Mouse (Mus musculus) gastrocnemius, postnatal 25 days (tissue): ENCODE measurements at regions not wholly inside any gene's neighbourhood (a gene's known extent, or its start where the extent isn't known, plus 50 kb on each side); places are given as distances from the start of the nearest gene placed in this dataset.

Source experiments
- DNase-seq: peaks from one replicate; pipeline ENCODE4 v3.0.0; 2022

GRCm38 (mm10) chr6:51059923-51060847, 372.3 kb upstream of the Nfe2l3 start:
- DNase-seq: no peak

GRCm38 (mm10) chr6:51060848-51061535, 371.5 kb upstream of the Nfe2l3 start:
- no peak for DNase-seq

GRCm38 (mm10) chr6:51065156-51065555, 367.3 kb upstream of the Nfe2l3 start:
- no peak for DNase-seq

- no peak for DNase-seq
Observed at GRCm38 (mm10) chr6:51067332-51067731, 365.1 kb upstream of the Nfe2l3 start.

GRCm38 (mm10) chr6:51069945-51070344, 362.5 kb upstream of the Nfe2l3 start:
- DNase-seq: no peak

- DNase-seq: no peak
Observed at GRCm38 (mm10) chr6:51071243-51071642, 361.2 kb upstream of the Nfe2l3 start.

- DNase-seq: no peak
Observed at GRCm38 (mm10) chr6:51075026-51075425, 357.4 kb upstream of the Nfe2l3 start.

GRCm38 (mm10) chr6:51076861-51077768, 355.4 kb upstream of the Nfe2l3 start:
- no peak for DNase-seq

- DNase-seq: no peak
Observed at GRCm38 (mm10) chr6:51077769-51078096, 354.7 kb upstream of the Nfe2l3 start.

- DNase-seq: no peak
Observed at GRCm38 (mm10) chr6:51078353-51078966, 354.0 kb upstream of the Nfe2l3 start.

- DNase-seq: no peak
Observed at GRCm38 (mm10) chr6:51078967-51079355, 353.5 kb upstream of the Nfe2l3 start.

- DNase-seq: no peak
Observed at GRCm38 (mm10) chr6:51081056-51081455, 351.4 kb upstream of the Nfe2l3 start.

GRCm38 (mm10) chr6:51084656-51085055, 347.8 kb upstream of the Nfe2l3 start:
- no peak for DNase-seq

GRCm38 (mm10) chr6:51085547-51085946, 346.9 kb upstream of the Nfe2l3 start:
- DNase-seq: no peak

GRCm38 (mm10) chr6:51086347-51086746, 346.1 kb upstream of the Nfe2l3 start:
- no peak for DNase-seq

GRCm38 (mm10) chr6:51087806-51088205, 344.7 kb upstream of the Nfe2l3 start:
- DNase-seq: no peak

- no peak for DNase-seq
Observed at GRCm38 (mm10) chr6:51088641-51089372, 343.7 kb upstream of the Nfe2l3 start.

- no peak for DNase-seq
Observed at GRCm38 (mm10) chr6:51093196-51093595, 339.3 kb upstream of the Nfe2l3 start.

- DNase-seq: no peak
Observed at GRCm38 (mm10) chr6:51094304-51094703, 338.2 kb upstream of the Nfe2l3 start.

- DNase-seq: no peak
Observed at GRCm38 (mm10) chr6:51097488-51097887, 335.0 kb upstream of the Nfe2l3 start.

GRCm38 (mm10) chr6:51100341-51100740, 332.1 kb upstream of the Nfe2l3 start:
- DNase-seq: no peak
